Mouse (Mus musculus) macrophage (primary cell): Measurements from ENCODE around the gene Traf3ip2. TPM values are rescaled to one million over a fixed set of nuclear protein-coding genes. Genes with fewer than 3 reads are reported as not detected.

ENCODE experiments used
- H3K27ac ChIP-seq: fragments of 350-480 bp; formaldehyde crosslinking; 2 replicates; pipeline ENCODE4 v1.9.0; 2021
- H3K36me3 ChIP-seq: fragments of 350-480 bp; formaldehyde crosslinking; 2 replicates; pipeline ENCODE4 v1.9.0; 2021; ENCODE audit errors: inconsistent target
- H3K4me3 ChIP-seq: fragments of 350-480 bp; formaldehyde crosslinking; 2 replicates; pipeline ENCODE4 v1.9.0; 2021; ENCODE audit errors: inconsistent target
- H3K79me2 ChIP-seq: fragments of 350-480 bp; formaldehyde crosslinking; 2 replicates; pipeline ENCODE4 v1.9.0; 2021; ENCODE audit errors: inconsistent target
- WGBS: methylation state at CpG from one replicate; pipeline ENCODE4 v1.1.7; 2026; ENCODE audit warnings: inconsistent platforms; ENCODE audit not compliant: missing documents; 5-methylcytosine and 5-hydroxymethylcytosine counted together
- polyA plus RNA-seq: library from polyadenylated mRNA; stranded (reverse); fragments of 250-400 nt; gene quantifications from 3 replicates; pipeline ENCODE4 v1.2.4, GENCODE M21; 2018; ENCODE audit warnings: inconsistent platforms

Gene Traf3ip2
- polyA plus RNA-seq, 1 experiment from 2014 or later = 3.2 TPM

DNA sequence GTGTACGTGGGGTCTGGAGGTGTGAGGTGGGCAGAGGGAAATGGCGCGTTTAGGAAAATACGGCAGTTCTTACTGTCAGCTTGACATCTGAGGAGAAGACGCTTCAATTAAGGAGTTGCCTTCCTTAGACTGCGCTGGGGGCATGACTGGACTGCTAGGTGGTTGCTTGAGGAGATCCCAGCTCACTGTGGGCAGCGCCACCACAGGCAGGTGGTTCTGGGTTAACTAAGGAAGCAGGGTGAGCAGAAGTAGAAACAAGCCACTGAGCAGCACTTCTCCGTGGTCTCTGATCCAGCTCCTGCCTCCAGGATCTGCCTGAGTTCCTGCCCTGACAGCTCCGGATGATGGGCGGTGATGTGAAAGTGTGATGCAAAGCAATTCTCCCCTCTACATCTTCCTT is 22.1 kb upstream of the Traf3ip2 start:
- no peaks in the 10 kb centered on the region for H3K79me2 ChIP-seq
- H3K36me3 ChIP-seq = no peaks in the 10 kb centered on the region
- WGBS = 66% methylated on average over 10 of the region's 10 CpGs
- no peak overlapping the region for H3K4me3 ChIP-seq
- no peak overlapping the region for H3K27ac ChIP-seq

DNA sequence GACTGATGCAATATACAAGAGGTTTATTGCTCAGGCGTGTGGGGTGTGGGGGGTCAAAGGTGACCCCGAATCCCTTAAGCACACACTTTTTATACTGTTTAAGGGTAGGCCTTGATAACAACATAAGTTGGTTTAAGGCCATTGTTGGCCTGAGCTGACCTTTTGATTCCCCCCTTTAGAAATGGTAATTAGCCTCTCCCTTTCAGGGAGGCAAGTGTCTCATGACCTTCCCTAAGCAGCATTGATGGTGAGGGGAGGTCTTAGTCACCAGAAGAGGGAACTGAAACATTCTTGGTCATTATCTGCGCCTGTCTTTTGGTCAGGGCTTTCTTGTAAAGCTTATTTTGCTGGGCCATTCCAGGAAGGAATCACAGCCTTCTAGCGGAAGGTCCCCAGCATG is 20.2 kb upstream of the Traf3ip2 start:
- WGBS = 86% methylated on average over 4 of the region's 4 CpGs
- no peak overlapping the region for H3K27ac ChIP-seq
- H3K79me2 ChIP-seq = no peaks in the 10 kb centered on the region
- no peak overlapping the region for H3K4me3 ChIP-seq
- no peaks in the 10 kb centered on the region for H3K36me3 ChIP-seq

DNA sequence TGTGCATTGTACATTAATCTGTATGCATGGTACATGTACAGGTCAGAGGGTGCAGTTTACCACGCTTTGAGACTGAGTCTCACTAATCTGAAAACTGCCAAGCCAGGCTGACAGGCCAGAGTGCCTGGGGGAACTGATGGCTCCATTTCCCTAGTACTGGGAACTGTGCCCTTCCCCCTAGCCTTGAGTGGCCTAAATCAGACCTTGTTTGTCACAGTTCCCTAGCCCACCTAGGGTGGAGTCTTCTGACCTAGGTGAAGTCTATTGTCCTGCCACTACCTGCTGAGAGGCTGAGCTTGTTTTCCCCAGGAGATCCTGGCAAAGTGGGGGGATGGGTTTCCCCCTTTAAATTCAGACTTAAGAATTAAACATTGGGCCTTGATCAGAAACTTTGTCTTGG is 18.0 kb upstream of the Traf3ip2 start:
- WGBS = 67% methylated on average over 1 of the region's 1 CpGs

DNA sequence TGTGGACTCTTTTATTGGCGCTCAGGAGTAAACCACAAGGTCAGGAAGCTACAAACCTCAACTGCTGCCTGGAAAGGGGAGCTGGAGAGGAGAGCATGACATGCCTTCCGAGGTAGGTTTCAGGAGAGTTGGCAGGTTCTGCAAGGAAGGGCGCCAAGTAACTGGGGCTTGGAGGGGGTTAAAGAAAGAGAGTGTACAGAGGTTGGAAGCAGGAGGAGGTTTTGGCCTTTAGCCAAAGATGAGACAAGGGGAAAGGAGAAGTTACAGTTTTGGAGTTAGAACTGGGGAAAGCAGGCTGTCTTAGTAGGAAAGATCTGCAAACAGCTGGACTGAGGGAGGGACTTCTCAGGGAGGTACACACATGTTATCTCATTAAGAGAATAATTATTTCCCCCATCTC is 16.9 kb upstream of the Traf3ip2 start:
- 2% methylated on average over 3 of the region's 3 CpGs for WGBS
- H3K79me2 ChIP-seq = no peaks in the 10 kb centered on the region
- no peak overlapping the region for H3K4me3 ChIP-seq

More for the DNA sequence above, 18.0 kb upstream of the Traf3ip2 start:
- H3K36me3 ChIP-seq = no peaks in the 10 kb centered on the region
- no peak overlapping the region for H3K4me3 ChIP-seq
- H3K27ac ChIP-seq = no peak overlapping the region
- no peaks in the 10 kb centered on the region for H3K79me2 ChIP-seq

DNA sequence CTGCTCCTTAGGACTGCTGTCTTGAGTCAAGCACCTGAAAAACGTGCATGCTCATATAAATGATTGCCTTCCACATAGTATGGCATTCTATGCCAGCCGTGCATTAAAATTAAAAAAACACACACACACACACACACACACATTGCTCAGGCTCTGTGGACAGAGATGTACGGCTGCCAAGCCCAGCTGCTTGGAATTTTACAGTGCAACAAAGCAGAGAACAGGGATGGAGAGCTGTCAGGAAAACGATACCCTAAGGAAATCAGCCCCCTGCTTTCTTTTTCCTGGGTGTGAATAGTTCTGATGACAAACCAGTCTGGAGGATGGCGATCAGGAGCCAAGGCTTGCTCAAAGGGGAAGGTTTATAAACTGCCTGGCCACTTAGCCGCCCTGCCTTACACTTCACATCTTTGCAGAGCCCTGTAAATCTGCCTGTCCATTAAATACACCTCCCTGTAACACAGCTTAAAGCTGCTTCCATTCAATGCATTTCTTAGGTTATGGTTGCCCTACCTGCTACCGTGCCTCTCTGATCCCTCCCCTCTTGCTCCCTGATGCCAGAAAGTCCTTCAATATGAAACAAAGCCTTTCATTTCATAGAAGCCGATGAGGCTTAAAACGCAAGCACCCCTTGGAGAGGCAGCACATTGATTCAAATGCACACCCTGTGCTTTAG is 15.5 kb upstream of the Traf3ip2 start:
- H3K27ac ChIP-seq = no peak overlapping the region
- H3K79me2 ChIP-seq = no peaks in the 10 kb centered on the region
- no peak overlapping the region for H3K4me3 ChIP-seq
- 85% methylated on average over 9 of the region's 9 CpGs for WGBS
- no peaks in the 10 kb centered on the region for H3K36me3 ChIP-seq

More for the DNA sequence above, 16.9 kb upstream of the Traf3ip2 start:
- Histone ChIP-seq H3K36me3 (no peaks in the 10 kb centered on the region), H3K27ac (no peak overlapping the region)

DNA sequence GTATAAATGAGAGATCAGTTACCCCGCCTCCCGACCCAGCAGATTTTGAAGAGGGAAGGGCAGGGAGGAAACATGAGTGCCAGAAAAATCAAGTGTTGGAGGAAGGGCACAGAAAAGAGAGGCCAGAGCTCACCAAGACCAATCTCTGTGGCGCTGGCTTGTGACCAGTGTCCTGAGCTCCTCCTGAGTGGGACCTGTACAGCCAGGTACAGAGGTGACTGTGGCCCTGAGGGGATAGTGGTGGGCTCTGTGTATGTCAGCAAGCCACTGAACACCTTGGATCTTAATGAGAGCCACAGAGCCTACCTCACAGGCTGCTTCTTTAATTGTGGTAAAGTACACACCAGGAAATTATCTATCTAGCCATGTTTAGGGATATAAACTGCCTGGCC is 14.9 kb upstream of the Traf3ip2 start:
- Histone ChIP-seq H3K4me3 (no peak overlapping the region), H3K27ac (no peak overlapping the region), H3K36me3 (no peaks in the 10 kb centered on the region), H3K79me2 (no peaks in the 10 kb centered on the region)
- 48% methylated on average over 3 of the region's 3 CpGs for WGBS

DNA sequence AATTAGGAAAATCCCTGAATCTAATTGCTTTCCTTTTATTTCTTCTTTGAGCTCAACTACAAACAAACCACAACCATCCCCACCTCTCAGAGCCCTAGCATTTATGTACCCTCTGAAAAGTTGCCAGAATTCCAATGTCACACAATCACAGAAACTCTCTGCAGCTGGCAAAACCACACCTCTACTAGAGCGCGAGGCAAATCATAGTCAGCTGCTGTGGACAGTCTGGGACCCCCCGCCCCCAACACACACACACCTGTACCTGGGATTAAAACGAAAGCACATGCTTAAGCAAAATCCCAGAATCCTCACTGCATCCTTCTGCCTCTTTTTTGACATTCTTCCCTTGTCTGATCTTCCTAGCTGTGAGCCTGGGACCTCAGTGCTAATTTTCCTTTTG is 13.1 kb upstream of the Traf3ip2 start:
- no peaks in the 10 kb centered on the region for H3K36me3 ChIP-seq
- WGBS = 94% methylated on average over 4 of the region's 4 CpGs
- H3K4me3 ChIP-seq = no peak overlapping the region

DNA sequence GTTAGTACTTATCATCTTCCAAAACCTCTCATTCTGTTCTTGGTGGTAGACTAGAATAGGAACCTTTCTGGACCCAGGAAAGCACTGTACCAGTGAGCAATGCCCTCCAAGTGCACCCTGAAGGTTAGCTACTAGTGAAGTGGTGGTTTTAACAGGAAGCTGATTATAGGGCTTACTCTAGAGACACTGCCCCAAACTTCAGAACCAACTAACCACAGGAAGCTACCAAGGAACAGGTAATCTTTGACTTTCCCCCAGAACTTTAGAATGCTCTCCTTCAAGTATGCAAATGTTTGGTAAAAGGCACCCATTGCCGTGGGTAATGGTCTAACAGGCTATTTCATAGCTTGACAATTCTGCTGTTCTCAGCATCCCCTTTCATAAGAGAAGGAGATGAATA is 12.6 kb upstream of the Traf3ip2 start:
- H3K36me3 ChIP-seq = no peaks in the 10 kb centered on the region
- H3K79me2 ChIP-seq = no peaks in the 10 kb centered on the region
- WGBS = 0% methylated on average over 1 of the region's 1 CpGs
- no peak overlapping the region for H3K27ac ChIP-seq
- H3K4me3 ChIP-seq = no peak overlapping the region

More for the DNA sequence above, 13.1 kb upstream of the Traf3ip2 start:
- H3K79me2 ChIP-seq = no peaks in the 10 kb centered on the region
- H3K27ac ChIP-seq = no peak overlapping the region

DNA sequence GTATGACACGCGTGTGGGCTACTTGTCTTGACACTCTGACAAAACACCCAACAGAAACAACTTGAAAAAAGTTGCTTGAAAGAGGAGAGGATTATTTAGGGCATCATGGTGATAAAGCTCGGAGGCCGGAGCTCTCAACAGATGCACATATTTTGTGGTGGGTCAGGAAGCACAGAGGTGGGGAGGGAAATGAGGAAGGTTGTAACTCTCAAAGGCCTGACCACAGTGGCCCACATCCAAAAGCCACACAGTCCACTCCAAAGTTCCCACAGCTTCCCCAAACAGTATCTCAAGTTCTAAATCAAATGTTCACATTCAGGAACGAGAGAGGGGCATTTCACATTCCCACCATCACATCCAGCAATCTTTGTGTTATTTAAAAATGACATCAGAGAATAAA is 11.7 kb upstream of the Traf3ip2 start:
- Histone ChIP-seq H3K27ac (no peak overlapping the region), H3K79me2 (no peaks in the 10 kb centered on the region), H3K4me3 (no peak overlapping the region), H3K36me3 (no peaks in the 10 kb centered on the region)
- WGBS = 0% methylated on average over 5 of the region's 5 CpGs

DNA sequence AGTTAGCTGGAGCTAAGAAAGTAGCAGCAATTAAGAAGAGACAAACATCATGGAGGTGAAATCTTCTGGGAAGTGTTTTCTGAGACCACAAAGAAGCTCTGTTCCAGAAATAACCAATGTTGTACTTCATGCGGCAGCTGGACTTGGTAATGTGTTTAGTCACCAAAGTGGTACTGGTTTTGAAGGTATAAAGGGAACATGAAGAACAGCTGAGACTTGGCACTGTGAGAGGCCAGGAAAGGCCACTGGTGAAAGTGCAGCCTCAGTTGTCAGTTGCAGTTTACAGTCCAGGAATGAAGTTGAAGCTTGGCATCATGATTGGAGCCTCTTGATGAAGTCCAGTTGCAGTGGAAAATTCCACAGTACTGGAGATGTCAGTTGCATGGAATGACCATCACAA is 6.3 kb upstream of the Traf3ip2 start:
- Histone ChIP-seq H3K79me2 (no peaks in the 10 kb centered on the region), H3K4me3 (no peak overlapping the region), H3K36me3 (no peaks in the 10 kb centered on the region), H3K27ac (no peak overlapping the region)
- WGBS = 83% methylated on average over 1 of the region's 1 CpGs

DNA sequence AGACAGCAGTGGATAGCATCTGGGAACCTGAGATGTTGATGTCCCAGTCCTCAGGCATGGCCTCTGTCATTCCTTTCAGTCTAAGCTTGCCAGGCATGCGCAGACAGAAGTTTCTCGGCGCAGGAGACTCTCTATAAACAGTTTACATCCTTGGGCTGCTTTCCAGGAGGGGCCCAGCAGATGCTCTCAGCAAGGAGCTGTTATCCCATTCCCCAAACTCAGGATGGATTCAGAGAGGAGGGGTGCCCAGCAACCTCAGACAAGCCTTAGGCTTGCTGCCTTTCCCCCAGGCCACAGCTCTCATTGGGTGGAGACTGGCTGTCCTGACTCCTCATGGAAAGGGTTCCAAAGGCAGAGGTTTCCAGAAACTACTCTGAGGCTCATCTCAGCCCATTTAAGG is 1.5 kb upstream of the Traf3ip2 start:
- H3K79me2 ChIP-seq = no peaks in the 10 kb centered on the region
- H3K36me3 ChIP-seq = no peaks in the 10 kb centered on the region
- no peak overlapping the region for H3K27ac ChIP-seq
- 96% methylated on average over 3 of the region's 3 CpGs for WGBS
- H3K4me3 ChIP-seq = no peak overlapping the region

DNA sequence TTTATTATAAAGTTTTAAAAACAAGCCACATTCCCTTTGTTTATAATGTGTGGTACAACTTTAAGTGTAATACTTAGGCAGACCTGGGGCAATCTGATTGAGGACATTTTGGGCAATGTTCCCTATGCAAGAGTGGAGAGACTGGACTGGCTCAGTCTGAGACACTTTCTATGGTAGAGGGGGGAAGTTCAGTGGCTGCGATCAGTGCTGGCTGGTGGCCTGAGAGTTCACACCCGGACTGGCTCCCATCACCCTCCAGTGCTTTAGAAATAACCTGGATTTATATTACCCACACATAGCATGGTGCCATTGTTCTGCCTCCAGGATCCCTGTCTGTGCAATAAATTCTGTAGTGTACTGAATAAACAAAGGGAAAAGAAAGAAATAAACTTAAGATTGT is 603 bp upstream of the Traf3ip2 start:
- WGBS = 56% methylated on average over 2 of the region's 2 CpGs
- Histone ChIP-seq H3K27ac (no peak overlapping the region), H3K4me3 (no peak overlapping the region), H3K36me3 (no peaks in the 10 kb centered on the region), H3K79me2 (no peaks in the 10 kb centered on the region)

DNA sequence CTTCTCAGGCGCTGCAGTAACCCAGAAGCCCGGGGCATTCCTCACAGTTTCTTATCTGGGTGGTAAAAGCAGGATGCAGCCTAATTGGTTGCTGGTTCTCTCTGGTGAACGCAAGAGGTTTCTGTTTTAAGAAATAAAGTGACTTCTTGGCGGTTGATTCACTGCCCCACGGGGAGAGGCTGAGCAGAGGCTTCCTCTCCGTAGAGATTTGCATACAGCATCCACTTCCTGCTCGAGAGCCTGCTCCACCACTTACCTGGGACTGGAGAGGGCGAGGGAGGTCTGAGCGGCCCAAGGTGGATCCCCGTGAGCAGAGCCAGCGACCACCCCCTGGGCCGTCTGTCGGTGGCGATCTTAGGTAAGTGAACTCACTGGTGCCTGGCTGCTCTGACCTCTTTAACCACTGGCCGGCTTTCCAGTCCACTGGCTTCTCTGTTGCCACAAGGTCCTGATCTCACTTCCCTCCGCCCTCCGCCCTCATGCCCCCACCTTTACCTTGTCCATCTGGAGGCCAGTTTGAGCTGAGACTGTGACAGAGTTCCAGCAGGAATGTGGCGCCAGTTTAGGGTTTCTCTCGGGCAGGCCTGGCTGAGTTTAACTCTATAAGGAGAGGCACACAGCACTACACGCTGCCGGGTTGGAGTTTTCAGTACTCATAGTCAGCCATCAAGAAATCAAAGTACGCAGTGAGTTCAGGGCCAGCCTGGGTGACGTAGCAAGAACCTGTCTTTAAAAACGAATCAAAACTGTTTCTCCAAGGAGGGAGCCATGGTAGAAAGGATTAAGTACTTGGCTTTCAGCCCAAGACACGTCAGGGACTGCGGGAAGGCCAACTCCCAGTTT is 476 bp downstream of the Traf3ip2 start:
- 9% methylated on average over 26 of the region's 26 CpGs for whole genome bisulfite sequencing
- Histone ChIP-seq H3K27ac (peak overlapping the region; percentile 33; the same call in 1 of the 2 replicates), H3K36me3 (no peaks in the 10 kb centered on the region)

DNA sequence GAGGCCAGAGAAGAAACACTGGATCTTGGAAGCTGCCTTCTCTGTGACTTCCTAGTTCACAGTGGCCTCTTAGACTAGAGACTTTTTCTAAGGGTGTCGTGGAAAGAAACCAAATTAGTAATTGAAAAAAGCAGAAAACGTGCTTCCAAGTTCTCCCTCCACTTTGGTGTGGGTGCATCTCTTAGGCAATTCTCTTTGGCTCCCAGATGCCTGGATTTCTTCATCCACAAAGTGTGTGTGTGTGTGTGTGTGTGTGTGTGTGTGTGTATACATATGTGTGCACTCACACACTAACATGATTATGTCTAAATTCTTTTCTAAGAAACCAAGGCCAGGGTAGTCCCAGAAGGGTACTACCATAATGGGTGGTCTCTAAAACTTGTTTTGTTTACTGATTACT is 1.2 kb downstream of the Traf3ip2 start:
- H3K27ac ChIP-seq = 0 out of 2 replicates have a peak overlapping the region, but pooled peaks have one; percentile 33
- H3K4me3 ChIP-seq = peak overlapping the region; percentile 54
- 17% methylated on average over 2 of the region's 2 CpGs for WGBS
- no peaks in the 10 kb centered on the region for H3K79me2 ChIP-seq
- H3K36me3 ChIP-seq = no peaks in the 10 kb centered on the region

More for the DNA sequence above, 476 bp downstream of the Traf3ip2 start:
- Histone ChIP-seq H3K79me2 (no peaks in the 10 kb centered on the region), H3K4me3 (peak overlapping the region; percentile 54)

DNA sequence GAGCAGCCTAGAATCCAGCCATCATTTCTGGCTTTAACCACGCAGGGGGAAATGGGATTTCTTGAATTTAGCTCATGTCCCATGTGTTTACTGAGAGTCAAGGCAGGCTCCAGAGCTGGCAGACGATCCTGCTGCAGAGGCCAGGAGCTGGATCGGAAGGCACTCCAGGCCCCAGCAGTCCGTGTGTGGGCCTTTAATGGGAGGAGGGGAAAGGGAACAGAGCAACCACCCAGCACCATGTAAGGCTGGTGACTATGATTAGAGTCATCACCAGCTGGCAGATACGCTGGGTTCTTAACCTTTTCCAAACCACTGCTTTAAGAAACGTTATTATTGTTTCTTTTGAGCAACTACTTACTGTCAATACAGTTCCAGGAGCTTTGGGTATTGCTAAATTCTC is 1.9 kb downstream of the Traf3ip2 start:
- no peak overlapping the region for H3K27ac ChIP-seq
- no peaks in the 10 kb centered on the region for H3K79me2 ChIP-seq
- 72% methylated on average over 5 of the region's 6 CpGs for WGBS
- no peaks in the 10 kb centered on the region for H3K36me3 ChIP-seq
- H3K4me3 ChIP-seq = no peak overlapping the region
